Mouse (Mus musculus) embryonic fibroblast, embryonic 13.5 days (primary cell): ENCODE measurements around the gene Cep63. TPM values are rescaled to one million over a fixed set of nuclear protein-coding genes. Genes with fewer than 3 reads are reported as not detected.

Source experiments
- H3K27ac ChIP-seq: 2 replicates; pipeline ENCODE4 v1.5.1; 2012; ENCODE audit warnings: low read length, control low read depth, inconsistent platforms; ENCODE audit not compliant: insufficient read depth
- H3K4me1 ChIP-seq: 2 replicates; pipeline ENCODE4 v1.6.1; 2011; ENCODE audit warnings: low read length; ENCODE audit not compliant: control insufficient read depth, insufficient read depth
- H3K4me3 ChIP-seq: 2 replicates; pipeline ENCODE4 v1.5.1; 2011; ENCODE audit warnings: mild to moderate bottlenecking, control low read depth, low read length; ENCODE audit not compliant: insufficient read depth
- CTCF ChIP-seq: IDR thresholded peaks from 2 replicates; pipeline ENCODE4 v1.5.1; 2011; ENCODE audit warnings: mild to moderate bottlenecking, control low read depth, low read length, moderate library complexity, borderline replicate concordance; ENCODE audit not compliant: insufficient read depth
- POLR2A ChIP-seq: IDR thresholded peaks from 2 replicates; pipeline ENCODE4 v1.6.1; 2011; ENCODE audit warnings: low read depth, mild to moderate bottlenecking, control low read depth, low read length, moderate library complexity
- polyA plus RNA-seq: library from polyadenylated mRNA; stranded (reverse); fragments of >200 nt; gene quantifications from 2 replicates; pipeline ENCODE4 v1.2.4, GENCODE M21; 2011; ENCODE audit warnings: low read depth; ENCODE audit not compliant: missing spikeins, insufficient read length

Gene Cep63
- polyA plus RNA-seq, 1 experiment, result 22.8 TPM

GRCm38 (mm10) chr9:102544773-102545366 lies 81.5 kb downstream of the Cep63 start:
- no peak for TF ChIP-seq POLR2A
- TF ChIP-seq CTCF, result peak; percentile 79
- peak overlapping the region; percentile 20; the same call in 1 of the 2 replicates for H3K4me3 ChIP-seq
- no peak overlapping the region for H3K27ac ChIP-seq
- no peaks in the 10 kb centered on the region for H3K4me1 ChIP-seq

- no peak for TF ChIP-seq CTCF
- TF ChIP-seq POLR2A, result no peak
- no peak overlapping the region for H3K4me3 ChIP-seq
- H3K27ac ChIP-seq, result no peak overlapping the region
Observed at GRCm38 (mm10) chr9:102544116-102544772, 82.1 kb downstream of the Cep63 start.

GRCm38 (mm10) chr9:102543761-102544115 lies 82.6 kb downstream of the Cep63 start:
- H3K27ac ChIP-seq, result no peak overlapping the region
- no peaks in the 10 kb centered on the region for H3K4me1 ChIP-seq
- no peak overlapping the region for H3K4me3 ChIP-seq
- TF ChIP-seq CTCF (no peak), POLR2A (no peak)

More at GRCm38 (mm10) chr9:102544116-102544772, 82.1 kb downstream of the Cep63 start:
- no peaks in the 10 kb centered on the region for H3K4me1 ChIP-seq

- no peak overlapping the region for H3K27ac ChIP-seq
- no peak overlapping the region for H3K4me3 ChIP-seq
- TF ChIP-seq CTCF (no peak), POLR2A (no peak)
- H3K4me1 ChIP-seq, result no peaks in the 10 kb centered on the region
Observed at GRCm38 (mm10) chr9:102542540-102542939, 83.8 kb downstream of the Cep63 start.

- no peak overlapping the region for H3K4me3 ChIP-seq
- H3K27ac ChIP-seq, result no peak overlapping the region
- TF ChIP-seq POLR2A (no peak), CTCF (no peak)
- H3K4me1 ChIP-seq, result no peaks in the 10 kb centered on the region
Observed at GRCm38 (mm10) chr9:102541666-102542065, 84.7 kb downstream of the Cep63 start.

GRCm38 (mm10) chr9:102539699-102540098 lies 86.6 kb downstream of the Cep63 start:
- no peak overlapping the region for H3K4me3 ChIP-seq
- TF ChIP-seq CTCF (no peak), POLR2A (no peak)
- no peak overlapping the region for H3K27ac ChIP-seq
- H3K4me1 ChIP-seq, result no peaks in the 10 kb centered on the region

- TF ChIP-seq CTCF (no peak), POLR2A (no peak)
- Histone ChIP-seq H3K27ac (no peak overlapping the region), H3K4me1 (no peaks in the 10 kb centered on the region), H3K4me3 (no peak overlapping the region)
Observed at GRCm38 (mm10) chr9:102536968-102537367, 89.4 kb downstream of the Cep63 start.

Other genes starting within 250 kb of the Cep63 start
- gene Ky, start 120.8 kb downstream of the Cep63 start, polyA plus RNA-seq, result not detected in 2 replicates
- gene Anapc13, start 238 bp downstream of the Cep63 start, polyA plus RNA-seq, result 44.9 and 51.4 TPM in 2 replicates
- gene Amotl2, start 90.1 kb upstream of the Cep63 start, polyA plus RNA-seq, result 135 and 188 TPM in 2 replicates
- gene Ryk, start 208.4 kb upstream of the Cep63 start, polyA plus RNA-seq, result 198 and 217 TPM in 2 replicates